Mouse (Mus musculus) stomach, postnatal 0 days (tissue): ENCODE results near the gene Zfp426. TPM values are rescaled to one million over a fixed set of nuclear protein-coding genes. Genes with fewer than 3 reads are reported as not detected.
A peak's percentile ranks its signal among the peaks of the same experiment; 100 is the strongest.

Experiments used
- ATAC-seq: fragments of 200-750 bp; cut with Nextera tagmentation; 2 replicates; pipeline ENCODE4 v1.8.0; 2017; ENCODE audit not compliant: low FRiP score, low TSS enrichment
- DNase-seq: peaks from one replicate; pipeline ENCODE4 v3.0.0-alpha.2; 2016; ENCODE audit warnings: low spot score
- H3K27ac ChIP-seq: fragments of 300-500 bp; sonication (generic); replicated peaks from 2 replicates; pipeline ENCODE4 v1.5.1; 2014; ENCODE audit warnings: mild to moderate bottlenecking, control low read depth
- H3K27me3 ChIP-seq: fragments of 300-500 bp; sonication (generic); 2 replicates; pipeline ENCODE4 v1.6.1; 2014; ENCODE audit warnings: low read length; ENCODE audit not compliant: control insufficient read depth, insufficient read depth
- H3K36me3 ChIP-seq: fragments of 300-500 bp; sonication (generic); 2 replicates; pipeline ENCODE4 v1.6.1; 2014; ENCODE audit warnings: low read length, mixed read lengths; ENCODE audit not compliant: control insufficient read depth, insufficient read depth
- H3K4me1 ChIP-seq: fragments of 300-500 bp; sonication (generic); replicated peaks from 2 replicates; pipeline ENCODE4 v1.6.1; 2014; ENCODE audit warnings: antibody characterized with exemption; ENCODE audit not compliant: control insufficient read depth, insufficient read depth
- H3K4me2 ChIP-seq: fragments of 300-500 bp; sonication (generic); replicated peaks from 2 replicates; pipeline ENCODE4 v1.6.1; 2014; ENCODE audit warnings: low read depth, mild to moderate bottlenecking, control low read depth, moderate library complexity
- H3K4me3 ChIP-seq: fragments of 300-500 bp; sonication (generic); 2 replicates; pipeline ENCODE4 v1.5.1; 2014; ENCODE audit warnings: low read depth, low read length, control low read depth
- H3K9ac ChIP-seq: fragments of 300-500 bp; sonication (generic); 2 replicates; pipeline ENCODE4 v1.6.1; 2014; ENCODE audit warnings: mild to moderate bottlenecking, low read length, control low read depth, mixed read lengths
- H3K9me3 ChIP-seq: fragments of 300-500 bp; sonication (generic); 2 replicates; pipeline ENCODE4 v1.6.1; 2016; ENCODE audit warnings: low read length; ENCODE audit not compliant: control insufficient read depth
- CTCF ChIP-seq: IDR thresholded peaks from 2 replicates; pipeline ENCODE4 v1.5.1; 2016; ENCODE audit warnings: antibody characterized with exemption, low read depth, mild to moderate bottlenecking, moderate library complexity
- EP300 ChIP-seq: optimal IDR thresholded peaks from 2 replicates; pipeline ENCODE3; 2016; ENCODE audit warnings: antibody characterized with exemption
- WGBS: fragments of 180-500 bp; shearing (Covaris S2); extraction: QIAGEN DNeasy Blood & Tissue Kit; methylation state at CpG from one replicate; pipeline ENCODE4 v1.1.7; 2014; 5-methylcytosine and 5-hydroxymethylcytosine counted together
- polyA plus RNA-seq: library from polyadenylated mRNA; unstranded; fragments of >200 nt; fragmentation: Nextera tagmentation; extraction: Ambion mirVana; gene quantifications from 2 replicates; pipeline ENCODE4 v1.2.1, GENCODE M21; 2015

Gene Zfp426
- 7.1 and 8.6 TPM in 2 replicates for polyA plus RNA-seq

GRCm38 (mm10) chr9:20492527-20493233 is at the start of gene Zfp426:
Zfp426 (minus strand) TSS chr9:20492746.
- H3K27me3 ChIP-seq: no peaks in the 10 kb centered on the region
- H3K36me3 ChIP-seq: peaks cover 5% of the 10 kb centered on the region
- peak within 1 kb of the TSS; percentile 93 for H3K27ac ChIP-seq
- TF ChIP-seq CTCF (no peak), EP300 (no peak)
- H3K9ac ChIP-seq: peak within 1 kb of the TSS; percentile 88
- H3K4me1 ChIP-seq: no peaks in the 10 kb centered on the region
- peak; percentile 97 for ATAC-seq
- H3K9me3 ChIP-seq: no peaks in the 10 kb centered on the region
- under 1% methylated on average over 40 of the region's 40 CpGs for WGBS
- H3K4me2 ChIP-seq: peak within 1 kb of the TSS; percentile 81
- peak; percentile 90 for DNase-seq
- H3K4me3 ChIP-seq: peak within 1 kb of the TSS; percentile 72

GRCm38 (mm10) chr9:20536598-20536997 is 44.1 kb upstream of the Zfp426 start:
- TF ChIP-seq CTCF (no peak), EP300 (no peak)
- no peaks in the 10 kb centered on the region for H3K4me1 ChIP-seq
- DNase-seq (no peak), ATAC-seq (no peak)
- H3K4me2 ChIP-seq: no peak overlapping the region
- H3K9me3 ChIP-seq: no peaks in the 10 kb centered on the region
- H3K4me3 ChIP-seq: no peak overlapping the region
- H3K27ac ChIP-seq: no peak overlapping the region
- no peaks in the 10 kb centered on the region for H3K27me3 ChIP-seq
- H3K36me3 ChIP-seq: no peaks in the 10 kb centered on the region
- no peak overlapping the region for H3K9ac ChIP-seq
- WGBS: 76% methylated on average over 2 of the region's 2 CpGs

- H3K27ac ChIP-seq: no peak overlapping the region
- no peaks in the 10 kb centered on the region for H3K27me3 ChIP-seq
- no peaks in the 10 kb centered on the region for H3K36me3 ChIP-seq
- H3K4me2 ChIP-seq: no peak overlapping the region
- H3K4me1 ChIP-seq: no peaks in the 10 kb centered on the region
- no peak overlapping the region for H3K4me3 ChIP-seq
- TF ChIP-seq EP300: no peak
- no peak for TF ChIP-seq CTCF
- no peak for ATAC-seq
- DNase-seq: no peak
- H3K9me3 ChIP-seq: no peaks in the 10 kb centered on the region
- H3K9ac ChIP-seq: no peak overlapping the region
- 74% methylated on average over 8 of the region's 8 CpGs for WGBS
These were observed 41.9 kb upstream of the Zfp426 start for GRCm38 (mm10) chr9:20534326-20534926.

GRCm38 (mm10) chr9:20521306-20521957 is 28.9 kb upstream of the Zfp426 start, which contains the start of gene Zfp266:
Zfp266 (minus strand) TSS chr9:20521417.
- H3K9ac ChIP-seq: peak within 1 kb of the TSS; percentile 94
- H3K36me3 ChIP-seq: no peaks in the 10 kb centered on the region
- DNase-seq (peak; percentile 93), ATAC-seq (peak; percentile 93)
- no peaks in the 10 kb centered on the region for H3K9me3 ChIP-seq
- H3K27ac ChIP-seq: peak within 1 kb of the TSS; percentile 98
- under 1% methylated on average over 39 of the region's 46 CpGs for WGBS
- peak within 1 kb of the TSS; percentile 87 for H3K4me3 ChIP-seq
- H3K27me3 ChIP-seq: no peaks in the 10 kb centered on the region
- H3K4me1 ChIP-seq: peaks cover 2% of the 10 kb centered on the region; the same call in 1 of the 2 replicates
- TF ChIP-seq EP300 (no peak), CTCF (no peak)
- peak within 1 kb of the TSS; percentile 66 for H3K4me2 ChIP-seq

- Histone ChIP-seq H3K9me3 (no peaks in the 10 kb centered on the region), H3K4me3 (peak overlapping the region; percentile 87), H3K27me3 (no peaks in the 10 kb centered on the region), H3K27ac (peak overlapping the region; percentile 98), H3K36me3 (no peaks in the 10 kb centered on the region), H3K4me1 (peaks cover 2% of the 10 kb centered on the region; the same call in 1 of the 2 replicates), H3K9ac (peak overlapping the region; percentile 94), H3K4me2 (peak overlapping the region; percentile 66)
- TF ChIP-seq CTCF (no peak), EP300 (no peak)
- ATAC-seq (no peak), DNase-seq (no peak)
- 0% methylated on average over 17 of the region's 17 CpGs for WGBS
These were observed 28.1 kb upstream of the Zfp426 start for GRCm38 (mm10) chr9:20520531-20521210.
